Mouse (Mus musculus): ENCODE results near the gene Oprl1. TPM values are rescaled to one million over a fixed set of nuclear protein-coding genes. Genes with fewer than 3 reads are reported as not detected.

The Oprl1 gene
- 10 to 100 TPM; 64.5 to 65.5 TPM for total RNA-seq (2021)
- long read RNA-seq, experiment 1, transcript Oprl1-209 (5 exons, 3,102 nt), result minor isoform, 7 of 47 reads
- long read RNA-seq, experiment 1, transcript Oprl1-201 (4 exons, 2,999 nt), result major isoform, 16 of 47 reads
- long read RNA-seq, experiment 1, transcript Oprl1-202 (5 exons, 2,971 nt), result minor isoform, 6 of 47 reads
- long read RNA-seq, experiment 1, partial matches to known transcripts, result 2 of 47 reads
- long read RNA-seq, experiment 1, other reads (novel, unspliced or antisense), result 13 of 47 reads
- long read RNA-seq, experiment 2, transcript Oprl1-201 (4 exons, 2,999 nt), result major isoform, 18 of 40 reads
- long read RNA-seq, experiment 2, partial matches to known transcripts, result 3 of 40 reads
- long read RNA-seq, experiment 2, other reads (novel, unspliced or antisense), result 12 of 40 reads

DNA sequence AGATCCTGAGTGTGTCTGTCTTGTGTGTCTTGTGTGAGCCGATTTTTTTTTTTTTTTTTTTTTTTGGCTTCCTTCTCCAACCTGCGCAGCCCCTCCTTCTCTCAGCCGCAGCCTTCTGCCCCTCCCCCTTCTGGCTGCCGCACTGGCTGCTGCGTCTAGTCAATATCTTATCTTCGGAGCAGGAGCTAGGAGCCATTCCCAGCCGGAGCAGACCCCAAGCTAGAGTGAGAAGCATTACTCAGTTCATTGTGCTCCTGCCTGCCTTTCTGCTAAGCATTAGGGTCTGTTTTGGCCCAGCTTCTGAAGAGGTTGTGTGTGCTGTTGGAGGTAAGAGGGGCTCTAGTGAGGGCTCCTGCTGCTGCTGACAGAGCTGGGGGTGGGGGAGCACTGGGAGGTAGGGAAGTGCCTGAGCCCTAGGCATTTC lies at the start of gene Oprl1:
Oprl1 (plus strand) TSS at position 114 of the 424 bp plus-strand sequence.
- DNase-seq (ENCODE audit: low spot score in 2 of 2), result peak; percentile 75 to 81
- intact Hi-C loops (cut with DNase I), result no loop called here

GRCm38 (mm10) chr2:181670285-181670912 lies 44.4 kb upstream of the Oprl1 start:
- intact Hi-C loops (cut with DNase I), result no loop called here
- no peak for DNase-seq (ENCODE audit: low spot score in 2 of 2)

DNA sequence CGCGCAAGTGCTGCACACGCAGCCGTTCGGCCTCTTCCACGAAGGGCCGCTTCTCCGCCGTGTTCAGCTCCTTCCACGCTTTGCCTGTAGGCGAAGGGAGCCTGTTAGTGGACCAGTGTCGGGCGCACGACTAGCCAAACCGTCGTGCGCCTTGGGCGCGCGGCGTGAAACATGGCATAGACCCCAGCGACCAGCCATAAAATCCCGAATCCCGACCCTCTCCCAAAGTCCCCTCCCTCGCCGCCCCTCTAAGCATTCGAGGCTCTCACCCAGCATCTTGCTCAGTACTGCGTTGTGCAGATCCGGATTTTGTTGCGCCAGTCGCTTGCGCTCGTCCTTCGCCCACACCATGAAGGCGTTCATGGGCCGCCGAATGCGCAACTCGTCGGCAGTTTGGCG lies 43.9 kb upstream of the Oprl1 start:
- intact Hi-C loops (cut with DNase I), result no loop called here

DNA sequence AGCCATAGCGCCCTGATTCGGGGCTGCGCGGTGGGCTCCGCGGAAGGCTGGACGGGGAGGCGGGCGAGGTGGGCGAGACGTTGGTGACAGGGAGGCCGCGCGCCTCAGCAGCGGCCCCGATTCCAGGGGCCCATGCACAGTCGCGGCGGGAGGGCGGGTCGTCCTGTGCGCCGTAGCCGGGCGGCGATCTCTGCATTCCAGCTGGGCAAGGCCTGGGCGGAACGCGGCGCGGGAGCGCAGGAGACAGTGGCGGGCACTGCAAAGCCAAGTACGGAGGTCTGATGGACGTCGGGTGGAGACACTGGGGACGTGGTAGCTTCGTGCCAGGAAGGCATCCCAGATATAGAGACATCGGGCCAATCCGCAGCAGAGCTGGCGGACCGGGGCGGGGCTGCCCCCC lies 43.5 kb upstream of the Oprl1 start, which contains the start of gene Sox18:
Sox18 (minus strand) TSS at position 315 of the 400 bp plus-strand sequence.
- intact Hi-C loops (cut with DNase I), result no loop called here
- no peak for DNase-seq (ENCODE audit: low spot score in 2 of 2)

More for the DNA sequence above, 43.9 kb upstream of the Oprl1 start:
- DNase-seq (ENCODE audit: low spot score in 2 of 2), result no peak

DNA sequence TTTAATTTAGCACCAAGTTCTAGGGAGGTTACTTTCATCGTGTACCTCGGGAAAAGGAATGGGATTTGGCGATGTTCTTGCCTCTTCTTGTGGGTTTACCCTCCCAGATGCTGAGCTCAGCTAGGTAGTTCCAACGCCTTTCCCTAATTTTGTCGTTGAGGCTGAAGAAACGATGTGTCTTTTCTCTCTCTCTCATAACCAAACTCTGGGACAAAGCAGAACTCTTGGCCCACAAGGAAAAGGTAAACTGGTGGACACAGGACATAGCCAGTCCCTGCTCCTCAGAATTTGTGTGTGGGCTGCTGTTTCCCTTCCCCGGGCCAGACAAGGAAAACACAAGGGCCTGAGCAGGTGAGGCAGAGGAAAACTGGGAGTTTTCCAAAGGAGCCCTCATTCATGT lies 42.8 kb upstream of the Oprl1 start:
- DNase-seq (ENCODE audit: low spot score in 2 of 2), result no peak
- intact Hi-C loops (cut with DNase I), result no loop called here

DNA sequence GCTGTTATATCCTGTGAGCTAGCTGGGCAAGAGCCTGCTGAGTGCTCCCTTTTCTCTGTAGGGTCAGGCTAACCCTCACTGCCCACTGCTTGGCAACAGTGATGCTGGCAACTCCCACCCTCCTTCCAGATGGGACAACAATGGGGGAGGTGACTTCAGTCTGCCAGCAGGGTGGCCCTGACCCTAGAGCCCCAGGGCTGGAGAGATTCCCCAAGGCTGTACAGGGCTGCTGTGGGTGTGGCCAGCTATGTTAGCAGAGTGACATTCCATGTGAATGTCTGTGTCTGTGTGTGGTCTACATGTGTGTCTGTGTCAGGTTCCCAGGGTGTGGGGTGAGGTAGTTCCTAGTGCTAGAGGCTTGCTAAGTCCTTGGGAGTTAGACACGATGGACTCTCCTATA lies 41.3 kb upstream of the Oprl1 start:
- DNase-seq (ENCODE audit: low spot score in 2 of 2), result no peak

GRCm38 (mm10) chr2:181674934-181675333 lies 39.9 kb upstream of the Oprl1 start:
- no peak for DNase-seq (ENCODE audit: low spot score in 2 of 2)
- intact Hi-C loops (cut with DNase I), result loop anchor here (5.0 kb wide), 1 partner anchor 53 kb away; no protein-coding TSS in a partner anchor

More for the DNA sequence above, 41.3 kb upstream of the Oprl1 start:
- intact Hi-C loops (cut with DNase I), result no loop called here

- intact Hi-C loops (cut with DNase I), result loop anchor here (5.0 kb wide), 1 partner anchor 53 kb away; no protein-coding TSS in a partner anchor
- DNase-seq (ENCODE audit: low spot score in 2 of 2), result peak; percentile 52 to 53
Observed at GRCm38 (mm10) chr2:181675454-181675853, 39.4 kb upstream of the Oprl1 start.

GRCm38 (mm10) chr2:181676424-181676823 lies 38.4 kb upstream of the Oprl1 start:
- DNase-seq (ENCODE audit: low spot score in 2 of 2), result no peak
- intact Hi-C loops (cut with DNase I), result loop anchor here (5.0 kb wide), 1 partner anchor 54 kb away; no protein-coding TSS in a partner anchor

DNA sequence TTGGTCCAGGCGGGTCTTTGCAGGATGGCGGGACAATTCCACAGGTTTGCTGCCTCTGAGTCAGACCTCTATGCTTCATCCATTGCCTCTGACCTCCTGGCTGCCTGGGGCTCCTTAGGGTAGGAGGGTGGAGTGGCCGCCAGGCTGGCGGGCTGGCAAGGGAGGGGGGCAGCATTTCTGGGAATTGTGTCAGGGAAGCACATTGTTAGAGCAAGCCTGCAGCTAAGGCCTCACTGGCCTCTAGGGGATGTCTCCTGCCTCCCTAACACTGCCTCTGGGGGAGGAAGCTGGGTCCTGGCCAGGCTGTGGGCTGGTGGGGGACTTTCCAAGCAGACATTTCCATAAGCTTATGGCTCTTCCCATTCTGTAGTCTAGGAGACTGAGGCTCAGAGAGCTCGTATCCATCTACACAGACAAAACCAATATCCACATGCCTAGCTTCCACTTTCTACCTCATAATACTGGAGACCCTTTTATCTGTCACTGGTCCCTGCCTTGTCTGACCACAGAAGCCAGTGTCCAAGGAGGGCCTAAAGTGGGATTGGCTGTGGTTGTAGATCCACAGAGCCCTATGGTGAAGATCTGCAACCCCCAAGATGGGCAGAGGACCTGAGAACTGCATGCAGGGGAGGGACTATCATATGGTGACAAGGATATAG lies 37.6 kb upstream of the Oprl1 start:
- intact Hi-C loops (cut with DNase I), result loop anchor here (5.0 kb wide), 1 partner anchor 55 kb away; no protein-coding TSS in a partner anchor
- no peak for DNase-seq (ENCODE audit: low spot score in 2 of 2)

DNA sequence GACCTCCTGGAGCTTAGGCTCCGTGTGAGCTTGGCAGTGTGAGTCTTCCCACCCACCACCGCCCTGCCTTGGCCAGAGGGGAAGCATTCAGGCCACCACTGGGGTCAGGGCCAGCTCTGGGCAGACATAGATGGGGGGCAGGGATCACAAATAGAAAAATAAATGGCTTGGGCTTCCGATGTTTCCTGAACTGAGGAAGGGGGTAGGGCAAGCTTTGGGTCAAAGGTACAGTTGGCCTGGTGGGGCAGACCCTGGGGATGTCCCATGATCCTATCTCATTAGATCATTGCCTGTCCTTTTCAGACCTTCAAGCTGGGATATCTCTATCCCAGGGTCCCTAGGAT lies 37.1 kb upstream of the Oprl1 start:
- intact Hi-C loops (cut with DNase I), result loop anchor here (5.0 kb wide), 1 partner anchor 55 kb away; no protein-coding TSS in a partner anchor
- no peak for DNase-seq (ENCODE audit: low spot score in 2 of 2)

GRCm38 (mm10) chr2:181678780-181679179 lies 36.0 kb upstream of the Oprl1 start:
- DNase-seq (ENCODE audit: low spot score in 2 of 2), result peak; percentile 82 to 92
- intact Hi-C loops (cut with DNase I), result loop anchor here (1.0 to 5.0 kb wide), 2 partner anchors 19 to 56 kb away; no protein-coding TSS in a partner anchor

- DNase-seq (ENCODE audit: low spot score in 2 of 2), result peak; percentile 45 to 68
- intact Hi-C loops (cut with DNase I), result loop anchor here (1.0 to 5.0 kb wide), 2 partner anchors 21 to 58 kb away; no protein-coding TSS in a partner anchor
Observed at GRCm38 (mm10) chr2:181679951-181680715, 34.7 kb upstream of the Oprl1 start, which contains the start of gene Tcea2. Tcea2 (plus strand) TSS chr2:181680310.

GRCm38 (mm10) chr2:181680716-181681117 lies 34.1 kb upstream of the Oprl1 start:
- intact Hi-C loops (cut with DNase I), result no loop called here
- DNase-seq (ENCODE audit: low spot score in 2 of 2), result no peak

DNA sequence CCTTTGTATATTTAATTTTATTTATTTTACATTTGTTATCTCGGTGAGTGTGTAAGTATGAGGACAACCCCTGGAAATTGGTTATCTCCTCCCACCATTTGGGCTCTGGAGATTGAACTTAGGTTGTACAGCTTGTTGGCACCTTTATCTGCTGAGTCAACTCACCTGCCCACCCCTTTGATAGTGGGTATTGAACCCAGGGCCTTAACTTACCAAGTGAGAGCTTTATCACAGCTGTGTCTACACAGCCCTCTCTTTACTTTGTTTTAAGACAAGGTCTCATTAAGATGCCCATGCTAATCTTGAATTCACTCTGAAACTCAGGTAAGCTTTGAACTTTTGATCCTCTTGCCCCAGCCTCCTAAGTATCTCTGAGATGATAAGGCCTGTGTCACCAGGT lies 32.8 kb upstream of the Oprl1 start:
- no peak for DNase-seq (ENCODE audit: low spot score in 2 of 2)
- intact Hi-C loops (cut with DNase I), result no loop called here

GRCm38 (mm10) chr2:181683381-181683780 lies 31.4 kb upstream of the Oprl1 start:
- intact Hi-C loops (cut with DNase I), result no loop called here
- DNase-seq (ENCODE audit: low spot score in 2 of 2), result no peak

- intact Hi-C loops (cut with DNase I), result no loop called here
- no peak for DNase-seq (ENCODE audit: low spot score in 2 of 2)
Observed at GRCm38 (mm10) chr2:181684713-181685112, 30.1 kb upstream of the Oprl1 start.

DNA sequence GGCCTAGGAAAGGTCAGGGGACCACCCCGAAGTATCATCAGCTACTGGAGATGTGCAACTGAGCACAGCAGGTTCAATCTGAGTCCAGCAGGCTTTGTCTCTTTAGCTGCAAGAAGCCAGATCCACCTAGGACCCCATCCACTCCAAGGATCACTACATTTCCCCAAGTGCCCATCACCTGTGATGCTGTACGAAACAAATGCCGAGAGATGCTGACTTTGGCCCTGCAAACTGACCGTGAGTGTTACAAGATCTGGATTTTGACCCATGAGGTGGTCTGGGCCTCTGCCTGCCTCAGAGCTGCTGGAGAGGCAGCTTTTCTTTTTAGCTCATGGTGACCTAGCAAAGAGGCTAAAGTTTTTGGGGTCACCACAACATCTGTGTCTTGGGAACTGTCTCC lies 29.1 kb upstream of the Oprl1 start:
- DNase-seq (ENCODE audit: low spot score in 2 of 2), result no peak
- intact Hi-C loops (cut with DNase I), result no loop called here

DNA sequence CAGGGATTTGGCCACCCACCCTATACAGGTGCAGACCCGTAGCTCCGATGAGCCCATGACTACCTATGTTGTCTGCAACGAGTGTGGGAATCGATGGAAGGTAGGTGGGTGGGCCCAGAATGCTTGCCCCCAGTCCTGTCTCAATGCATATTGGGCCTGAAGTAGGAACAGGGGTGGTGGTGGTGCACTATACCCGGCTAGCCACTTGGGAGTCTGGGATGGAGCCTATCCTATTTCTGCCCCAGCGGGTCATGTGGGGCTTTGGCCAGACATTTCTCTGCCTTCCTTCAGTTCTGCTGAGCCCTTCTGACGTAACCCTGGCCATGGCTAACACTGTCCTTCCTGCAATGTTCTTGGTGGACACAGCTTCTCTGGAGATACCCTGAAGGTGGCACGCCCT lies 27.2 kb upstream of the Oprl1 start:
- intact Hi-C loops (cut with DNase I), result no loop called here
- DNase-seq (ENCODE audit: low spot score in 2 of 2), result no peak

Measured in left cerebral cortex, postnatal 14 days (tissue).